Mouse (Mus musculus): ENCODE measurements at regions not wholly inside any gene's neighbourhood (a gene's known extent, or its start where the extent isn't known, plus 50 kb on each side); places are given as distances from the start of the nearest gene placed in this dataset.
A peak's percentile ranks its signal among the peaks of the same experiment; 100 is the strongest.

DNA sequence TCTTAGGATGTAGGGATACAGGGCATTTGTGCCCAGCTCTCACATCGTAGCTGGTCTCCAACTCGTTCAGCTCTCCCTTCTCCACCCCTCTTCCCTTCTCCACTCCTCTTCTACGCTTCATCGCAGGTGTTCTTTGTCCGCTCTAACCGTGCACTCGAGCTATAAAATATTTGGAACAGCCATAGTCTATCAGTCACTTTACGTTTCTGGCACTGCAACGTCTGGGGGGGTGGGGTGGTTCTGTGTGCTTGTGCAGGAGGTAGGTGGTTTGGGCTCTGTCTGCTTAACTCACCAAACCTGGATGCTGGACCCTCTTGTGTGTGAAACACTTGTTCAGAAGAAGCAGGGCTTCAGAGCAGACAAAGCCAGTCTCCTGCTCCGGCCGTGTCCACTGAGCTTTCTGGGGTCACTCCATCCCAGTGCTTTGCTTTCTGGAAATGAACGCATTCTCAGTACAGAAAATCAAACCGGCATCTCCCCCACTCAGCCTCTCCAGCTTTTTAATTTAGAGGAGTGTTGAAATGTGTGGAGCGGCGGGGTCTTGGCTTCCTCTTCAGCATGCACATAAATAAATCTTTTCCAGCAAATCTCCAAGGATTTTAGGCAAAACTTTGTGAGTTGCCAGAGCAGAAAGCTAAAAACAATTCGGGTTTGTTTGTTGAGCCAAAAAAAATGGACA, 181.3 kb upstream of the Mgmt start:
- intact Hi-C loops (cut with DNase I) = no loop called here
- H3K79me2 ChIP-seq (replicated peaks; ENCODE audit: control insufficient read depth, insufficient read depth, low read length) = no peaks in the 10 kb centered on the region
- H3K36me3 ChIP-seq (ENCODE audit: control insufficient read depth, insufficient read depth, low read length) = no peaks in the 10 kb centered on the region
- H3K9ac ChIP-seq (ENCODE audit: low read depth, low read length) = no peak overlapping the region
- WGBS = 70% methylated on average over 16 of the region's 16 CpGs
- H3K4me1 ChIP-seq (ENCODE audit: control insufficient read depth, insufficient read depth, low read length) = no peaks in the 10 kb centered on the region
- H3K27me3 ChIP-seq (ENCODE audit: control insufficient read depth, insufficient read depth, low read length) = no peaks in the 10 kb centered on the region; the same call in 1 of the 2 replicates
- no peak for TF ChIP-seq POLR2A (IDR thresholded peaks at IDR 0.05; ENCODE audit: insufficient read depth, low read depth, low read length)
- no peak for TF ChIP-seq EP300 (IDR thresholded peaks at IDR 0.05; ENCODE audit: insufficient read depth, low read depth, low read length)
- TF ChIP-seq CTCF (IDR thresholded peaks at IDR 0.05) = no peak
- peak overlapping the region; percentile 28 for H3K27ac ChIP-seq
- H3K4me3 ChIP-seq = no peak overlapping the region
- peak in 1 of 2 experiments; percentile 47 for DNase-seq

DNA sequence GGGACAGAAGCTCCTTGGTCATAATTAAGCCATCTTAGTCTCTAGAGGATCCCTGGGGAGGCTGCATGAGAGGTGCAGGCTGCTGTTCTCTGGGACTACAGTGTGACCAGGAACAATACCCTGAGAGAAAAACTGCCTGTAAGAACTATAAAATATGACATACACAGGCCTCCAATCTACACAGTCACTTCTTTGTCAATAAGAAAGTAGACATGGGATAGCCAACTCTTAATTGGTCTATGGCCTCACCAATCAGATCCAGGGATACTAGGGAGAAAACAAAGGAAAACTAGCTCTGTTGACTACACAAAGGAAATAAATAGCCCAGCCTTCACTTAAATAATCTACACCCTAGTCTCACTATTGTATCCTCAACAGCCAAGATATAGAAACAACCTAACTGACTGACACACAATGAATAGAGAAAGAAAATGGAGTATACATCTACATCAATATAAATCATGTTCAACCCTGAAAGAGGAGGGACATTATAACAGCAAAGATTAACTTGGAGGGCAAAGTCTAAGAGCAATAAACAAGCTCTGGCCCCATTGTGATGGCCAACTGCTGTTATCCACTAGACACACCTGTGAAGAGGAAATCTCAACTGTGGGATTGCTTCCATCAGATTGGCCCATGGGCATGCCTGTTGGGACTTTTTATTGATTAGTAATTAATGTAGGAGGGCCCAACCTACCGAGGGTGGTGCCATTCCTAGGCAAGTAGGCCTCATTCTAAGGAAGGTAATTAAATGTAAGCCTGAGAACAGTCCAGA, 166.6 kb upstream of the Mgmt start:
- TF ChIP-seq POLR2A (IDR thresholded peaks at IDR 0.05; ENCODE audit: insufficient read depth, low read depth, low read length) (no peak), CTCF (IDR thresholded peaks at IDR 0.05) (no peak), EP300 (IDR thresholded peaks at IDR 0.05; ENCODE audit: insufficient read depth, low read depth, low read length) (no peak)
- H3K4me1 ChIP-seq (ENCODE audit: control insufficient read depth, insufficient read depth, low read length) = no peaks in the 10 kb centered on the region
- no peak for DNase-seq
- H3K27me3 ChIP-seq (ENCODE audit: control insufficient read depth, insufficient read depth, low read length) = no peaks in the 10 kb centered on the region
- no peaks in the 10 kb centered on the region for H3K36me3 ChIP-seq (ENCODE audit: control insufficient read depth, insufficient read depth, low read length)
- no peak overlapping the region for H3K4me3 ChIP-seq
- H3K27ac ChIP-seq = no peak overlapping the region
- H3K79me2 ChIP-seq (replicated peaks; ENCODE audit: control insufficient read depth, insufficient read depth, low read length) = no peaks in the 10 kb centered on the region
- no peak overlapping the region for H3K9ac ChIP-seq (ENCODE audit: low read depth, low read length)
- intact Hi-C loops (cut with DNase I) = no loop called here
- WGBS = 88% methylated on average over 1 of the region's 1 CpGs

DNA sequence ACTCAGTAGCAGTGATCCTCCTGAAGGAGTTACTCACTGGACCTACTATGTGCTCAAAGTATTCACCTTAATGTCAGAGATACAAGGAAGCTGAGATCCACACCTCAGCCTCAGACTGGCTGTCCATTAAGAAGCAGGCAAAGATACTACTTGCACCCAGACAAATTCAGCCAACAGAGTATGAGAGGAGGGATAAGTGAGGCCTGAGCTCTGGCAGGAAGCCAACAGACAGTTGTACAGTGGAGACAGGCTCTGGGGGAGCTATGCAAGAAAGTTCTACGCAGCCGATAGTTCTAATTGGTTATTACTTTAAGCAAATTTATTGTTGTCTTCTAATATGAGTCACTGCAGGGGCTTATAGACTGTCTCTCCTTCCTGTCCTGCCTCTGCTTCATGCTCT, 152.2 kb upstream of the Mgmt start:
- Histone ChIP-seq H3K36me3 (ENCODE audit: control insufficient read depth, insufficient read depth, low read length) (no peaks in the 10 kb centered on the region), H3K27ac (no peak overlapping the region), H3K4me1 (ENCODE audit: control insufficient read depth, insufficient read depth, low read length) (no peaks in the 10 kb centered on the region), H3K9ac (ENCODE audit: low read depth, low read length) (no peak overlapping the region), H3K79me2 (replicated peaks; ENCODE audit: control insufficient read depth, insufficient read depth, low read length) (no peaks in the 10 kb centered on the region), H3K27me3 (ENCODE audit: control insufficient read depth, insufficient read depth, low read length) (0 out of 2 replicates have a peak, but pooled peaks cover 2% of the 10 kb centered on the region), H3K4me3 (no peak overlapping the region)
- no peak for DNase-seq
- 80% methylated on average over 2 of the region's 2 CpGs for WGBS
- intact Hi-C loops (cut with DNase I) = no loop called here
- TF ChIP-seq POLR2A (IDR thresholded peaks at IDR 0.05; ENCODE audit: insufficient read depth, low read depth, low read length) (no peak), EP300 (IDR thresholded peaks at IDR 0.05; ENCODE audit: insufficient read depth, low read depth, low read length) (no peak), CTCF (IDR thresholded peaks at IDR 0.05) (no peak)

DNA sequence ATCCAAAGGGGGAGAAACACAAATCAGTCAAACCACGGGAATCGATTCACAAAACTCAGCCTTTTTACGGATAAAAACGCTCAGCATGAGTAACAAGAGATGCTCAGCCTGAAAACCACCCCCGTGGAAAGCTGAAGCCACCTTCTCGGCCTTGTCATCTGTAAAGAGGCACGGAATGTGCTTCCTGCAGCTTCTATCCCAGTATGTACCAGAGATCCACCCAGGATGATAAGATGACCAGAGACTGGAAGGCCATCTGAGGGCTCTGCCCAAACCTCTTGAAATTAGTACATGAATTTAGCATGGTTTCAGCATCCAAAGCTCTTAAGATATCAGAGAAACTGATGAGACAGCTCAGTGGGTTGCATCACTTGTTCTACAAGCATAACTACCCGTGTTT, 149.0 kb upstream of the Mgmt start:
- TF ChIP-seq POLR2A (IDR thresholded peaks at IDR 0.05; ENCODE audit: insufficient read depth, low read depth, low read length) (no peak), EP300 (IDR thresholded peaks at IDR 0.05; ENCODE audit: insufficient read depth, low read depth, low read length) (no peak), CTCF (IDR thresholded peaks at IDR 0.05) (no peak)
- WGBS = 91% methylated on average over 8 of the region's 8 CpGs

DNA sequence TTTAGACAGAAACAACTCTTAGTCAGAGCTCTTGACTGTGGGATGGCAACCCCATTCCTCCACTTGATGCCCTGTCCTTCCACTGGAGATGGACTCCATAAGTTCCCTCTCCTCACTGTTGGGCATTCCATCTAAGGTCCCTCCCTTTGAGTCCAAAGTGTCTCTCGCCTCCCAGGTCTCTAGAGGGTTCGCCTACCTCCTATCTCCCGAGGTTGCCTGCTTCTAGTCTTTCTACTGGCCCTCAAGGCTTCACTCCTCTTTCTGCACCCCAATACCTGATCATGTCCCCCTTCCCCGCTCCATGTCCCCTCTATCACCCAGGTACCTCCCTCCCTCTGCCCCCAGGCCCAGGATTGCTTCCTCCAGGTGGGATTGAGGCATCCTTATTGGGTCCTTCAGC, 142.9 kb upstream of the Mgmt start:
- H3K27ac ChIP-seq = no peak overlapping the region
- WGBS = 92% methylated on average over 4 of the region's 4 CpGs
- H3K4me3 ChIP-seq = no peak overlapping the region
- H3K79me2 ChIP-seq (replicated peaks; ENCODE audit: control insufficient read depth, insufficient read depth, low read length) = no peaks in the 10 kb centered on the region
- H3K36me3 ChIP-seq (ENCODE audit: control insufficient read depth, insufficient read depth, low read length) = no peaks in the 10 kb centered on the region
- H3K9ac ChIP-seq (ENCODE audit: low read depth, low read length) = no peak overlapping the region
- no peaks in the 10 kb centered on the region for H3K27me3 ChIP-seq (ENCODE audit: control insufficient read depth, insufficient read depth, low read length)
- TF ChIP-seq EP300 (IDR thresholded peaks at IDR 0.05; ENCODE audit: insufficient read depth, low read depth, low read length) = no peak
- TF ChIP-seq CTCF (IDR thresholded peaks at IDR 0.05) = no peak
- no peak for TF ChIP-seq POLR2A (IDR thresholded peaks at IDR 0.05; ENCODE audit: insufficient read depth, low read depth, low read length)
- no peaks in the 10 kb centered on the region for H3K4me1 ChIP-seq (ENCODE audit: control insufficient read depth, insufficient read depth, low read length)
- no peak for DNase-seq
- intact Hi-C loops (cut with DNase I) = no loop called here

More for the DNA sequence above, 149.0 kb upstream of the Mgmt start:
- H3K36me3 ChIP-seq (ENCODE audit: control insufficient read depth, insufficient read depth, low read length) = no peaks in the 10 kb centered on the region
- peak in 1 of 2 experiments; percentile 6 for DNase-seq
- intact Hi-C loops (cut with DNase I) = no loop called here
- H3K9ac ChIP-seq (ENCODE audit: low read depth, low read length) = no peak overlapping the region
- no peaks in the 10 kb centered on the region for H3K79me2 ChIP-seq (replicated peaks; ENCODE audit: control insufficient read depth, insufficient read depth, low read length)
- H3K27me3 ChIP-seq (ENCODE audit: control insufficient read depth, insufficient read depth, low read length) = 0 out of 2 replicates have a peak, but pooled peaks cover 2% of the 10 kb centered on the region
- H3K4me1 ChIP-seq (ENCODE audit: control insufficient read depth, insufficient read depth, low read length) = no peaks in the 10 kb centered on the region
- no peak overlapping the region for H3K27ac ChIP-seq
- H3K4me3 ChIP-seq = no peak overlapping the region

DNA sequence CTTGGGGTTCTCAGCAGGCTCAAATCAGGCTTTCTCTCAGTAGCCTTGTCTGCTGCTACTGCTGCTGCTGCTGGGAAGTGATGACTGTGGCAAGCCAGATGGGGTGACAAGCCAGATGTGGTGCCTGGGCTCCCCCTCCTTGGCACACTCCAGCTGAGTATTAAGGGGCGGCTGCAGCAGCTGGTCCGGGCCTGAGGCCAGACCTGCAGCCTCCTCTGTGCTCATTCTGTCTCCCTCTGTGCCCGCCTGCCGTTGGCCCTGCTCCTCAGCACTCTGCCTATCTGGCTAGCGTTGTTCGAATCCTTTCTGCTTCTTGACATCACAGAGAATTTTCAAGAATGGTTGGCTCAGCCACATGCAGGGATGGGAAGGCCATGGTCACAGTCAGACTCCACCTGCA, 139.6 kb upstream of the Mgmt start:
- intact Hi-C loops (cut with DNase I) = no loop called here
- H3K9ac ChIP-seq (ENCODE audit: low read depth, low read length) = no peak overlapping the region
- no peaks in the 10 kb centered on the region for H3K4me1 ChIP-seq (ENCODE audit: control insufficient read depth, insufficient read depth, low read length)
- TF ChIP-seq CTCF (IDR thresholded peaks at IDR 0.05) = no peak
- no peak for TF ChIP-seq POLR2A (IDR thresholded peaks at IDR 0.05; ENCODE audit: insufficient read depth, low read depth, low read length)
- no peak for TF ChIP-seq EP300 (IDR thresholded peaks at IDR 0.05; ENCODE audit: insufficient read depth, low read depth, low read length)
- H3K27ac ChIP-seq = no peak overlapping the region
- no peaks in the 10 kb centered on the region for H3K79me2 ChIP-seq (replicated peaks; ENCODE audit: control insufficient read depth, insufficient read depth, low read length)
- H3K27me3 ChIP-seq (ENCODE audit: control insufficient read depth, insufficient read depth, low read length) = no peaks in the 10 kb centered on the region
- no peaks in the 10 kb centered on the region for H3K36me3 ChIP-seq (ENCODE audit: control insufficient read depth, insufficient read depth, low read length)
- DNase-seq = no peak
- 75% methylated on average over 6 of the region's 6 CpGs for WGBS
- H3K4me3 ChIP-seq = no peak overlapping the region
